Mouse (Mus musculus) bone marrow macrophage, adult 2 months (primary cell): ENCODE measurements at regions not wholly inside any gene's neighbourhood (a gene's known extent, or its start where the extent isn't known, plus 50 kb on each side); places are given as distances from the start of the nearest gene placed in this dataset.
A peak's percentile ranks its signal among the peaks of the same experiment; 100 is the strongest.

Source experiments
- H3K27ac ChIP-seq: 2 replicates; pipeline ENCODE4 v1.5.1; 2012; ENCODE audit warnings: low read depth, low read length; ENCODE audit not compliant: insufficient read depth
- H3K4me1 ChIP-seq: 2 replicates; pipeline ENCODE4 v1.6.1; 2012; ENCODE audit warnings: low read length; ENCODE audit not compliant: control insufficient read depth, insufficient read depth
- H3K4me3 ChIP-seq: 2 replicates; pipeline ENCODE4 v1.5.1; 2012; ENCODE audit warnings: mild to moderate bottlenecking, low read length, moderate library complexity; ENCODE audit not compliant: insufficient read depth
- CTCF ChIP-seq: IDR thresholded peaks from 2 replicates; pipeline ENCODE4 v1.5.1; 2012; ENCODE audit warnings: low read depth, mild to moderate bottlenecking, low read length, moderate library complexity
- POLR2A ChIP-seq: IDR thresholded peaks from 2 replicates; pipeline ENCODE4 v1.6.1; 2012; ENCODE audit warnings: mild to moderate bottlenecking, low read depth, low read length, borderline replicate concordance

DNA sequence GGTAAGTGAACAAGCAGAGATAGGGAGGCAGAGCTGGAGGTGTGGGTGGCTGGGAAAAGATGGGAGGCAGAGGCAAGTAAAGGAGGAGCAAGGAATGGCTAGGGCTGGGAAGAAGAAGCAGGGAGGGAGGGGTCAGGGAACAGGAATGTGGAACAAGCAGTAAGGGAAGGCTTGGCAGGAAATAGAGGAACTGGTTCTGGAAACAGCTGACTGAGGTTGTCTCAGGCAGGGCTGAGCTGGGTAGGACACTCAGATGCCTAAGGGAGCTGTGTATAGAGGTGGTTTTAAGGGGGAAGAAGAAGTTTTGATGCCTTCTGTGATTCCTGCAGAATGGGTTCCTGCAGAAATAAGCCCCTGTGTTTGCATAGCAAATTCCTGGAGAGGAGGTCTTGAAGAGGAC, 92.7 kb downstream of the Nucb2 start:
- TF ChIP-seq CTCF (no peak), POLR2A (no peak)
- Histone ChIP-seq H3K4me3 (no peak overlapping the region), H3K27ac (no peak overlapping the region), H3K4me1 (peaks cover 10% of the 10 kb centered on the region)

DNA sequence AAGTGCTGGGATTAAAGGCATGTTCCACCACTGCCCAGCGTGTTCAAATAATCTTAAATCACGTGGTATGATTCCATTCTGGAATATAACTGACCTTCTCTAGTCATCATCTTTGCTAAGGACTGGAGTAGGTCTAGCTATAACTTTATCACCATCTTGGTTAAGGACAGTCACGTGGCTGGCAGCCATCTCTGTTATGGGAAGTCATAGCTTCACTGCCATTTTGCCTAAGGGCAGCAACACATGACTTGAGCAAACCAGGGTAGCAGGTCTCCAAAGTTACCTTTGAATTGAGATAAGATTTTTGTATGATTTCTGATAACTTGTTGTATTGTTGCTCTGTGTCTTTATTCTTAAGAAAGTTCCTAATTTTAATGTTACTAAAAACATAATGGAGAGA, 96.2 kb downstream of the Nucb2 start:
- peaks cover 20% of the 10 kb centered on the region for H3K4me1 ChIP-seq
- no peak for TF ChIP-seq CTCF
- no peak for TF ChIP-seq POLR2A
- H3K27ac ChIP-seq: no peak overlapping the region
- H3K4me3 ChIP-seq: no peak overlapping the region

DNA sequence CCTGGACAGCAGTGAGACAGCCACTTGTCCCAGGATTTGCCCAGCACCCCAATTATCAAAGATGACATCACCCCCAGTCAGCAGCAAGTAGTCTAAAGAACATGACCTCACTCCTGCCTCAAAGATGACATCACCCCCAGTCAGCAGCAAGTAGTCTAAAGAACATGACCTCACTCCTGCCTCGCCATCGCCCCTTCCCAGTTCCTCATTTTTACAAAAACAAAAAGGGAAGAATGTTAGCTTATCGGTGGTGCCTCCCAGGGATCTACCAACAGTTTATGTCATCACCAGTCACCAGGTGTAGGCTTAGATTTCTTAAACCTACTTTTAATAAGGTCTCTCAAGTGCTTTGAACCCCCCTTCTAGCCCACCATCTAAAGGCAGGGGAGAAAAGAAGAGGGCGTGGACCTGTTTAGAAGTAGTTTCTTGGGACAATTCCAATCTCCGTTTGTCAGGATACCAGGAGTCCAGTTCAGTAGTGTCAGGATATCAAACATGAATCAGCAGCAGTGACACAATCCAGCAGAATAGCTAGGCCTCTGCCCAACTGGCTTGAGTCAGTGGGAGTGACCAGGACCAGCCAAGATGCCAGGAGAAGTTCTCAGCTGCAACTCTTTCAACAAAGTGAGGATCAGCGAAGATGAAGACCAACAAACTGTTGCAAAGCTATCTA, 99.1 kb downstream of the Nucb2 start:
- Histone ChIP-seq H3K4me3 (no peak overlapping the region), H3K27ac (no peak overlapping the region), H3K4me1 (peaks cover 21% of the 10 kb centered on the region)
- no peak for TF ChIP-seq POLR2A
- no peak for TF ChIP-seq CTCF

DNA sequence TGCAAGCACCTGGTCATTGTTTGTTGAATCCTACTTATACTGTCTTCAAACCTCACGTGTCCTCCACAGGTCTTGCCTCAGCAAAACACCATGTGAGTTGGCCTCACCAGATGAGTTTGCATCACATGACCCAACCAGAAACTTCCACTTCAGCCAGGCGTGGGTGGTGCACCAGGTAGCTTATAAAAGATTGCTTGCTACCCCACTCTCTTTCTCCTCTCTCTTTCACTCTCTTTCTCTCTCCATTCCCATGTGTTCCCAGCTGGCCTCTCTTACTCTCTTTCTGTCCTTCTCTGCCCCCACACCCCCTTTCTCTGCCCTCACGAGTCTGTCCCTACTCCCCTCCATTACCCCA, 99.6 kb downstream of the Nucb2 start:
- TF ChIP-seq POLR2A (no peak), CTCF (no peak)
- peaks cover 21% of the 10 kb centered on the region for H3K4me1 ChIP-seq
- H3K4me3 ChIP-seq: no peak overlapping the region
- no peak overlapping the region for H3K27ac ChIP-seq

DNA sequence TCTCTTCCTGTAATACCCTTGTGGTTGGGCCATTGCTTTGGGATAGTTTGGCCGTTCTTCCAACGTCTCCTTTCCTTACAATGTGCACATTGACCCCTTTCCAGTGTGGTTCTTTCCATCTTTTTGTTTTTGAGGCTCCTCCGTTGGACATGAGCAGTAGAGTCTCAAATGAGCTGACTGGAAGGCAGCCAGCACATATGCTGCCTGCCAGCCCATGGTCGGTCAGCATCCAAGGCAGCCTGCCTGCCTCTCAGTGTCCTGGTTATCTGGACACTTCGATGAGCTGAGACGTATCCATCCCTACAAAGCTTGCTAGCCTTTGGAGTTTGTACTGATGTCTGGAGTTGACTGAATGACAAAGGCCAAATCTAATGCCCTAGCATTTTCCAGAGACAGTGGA, 102.1 kb downstream of the Nucb2 start:
- TF ChIP-seq POLR2A (no peak), CTCF (no peak)
- H3K4me1 ChIP-seq: peaks cover 21% of the 10 kb centered on the region
- H3K4me3 ChIP-seq: no peak overlapping the region
- H3K27ac ChIP-seq: no peak overlapping the region

DNA sequence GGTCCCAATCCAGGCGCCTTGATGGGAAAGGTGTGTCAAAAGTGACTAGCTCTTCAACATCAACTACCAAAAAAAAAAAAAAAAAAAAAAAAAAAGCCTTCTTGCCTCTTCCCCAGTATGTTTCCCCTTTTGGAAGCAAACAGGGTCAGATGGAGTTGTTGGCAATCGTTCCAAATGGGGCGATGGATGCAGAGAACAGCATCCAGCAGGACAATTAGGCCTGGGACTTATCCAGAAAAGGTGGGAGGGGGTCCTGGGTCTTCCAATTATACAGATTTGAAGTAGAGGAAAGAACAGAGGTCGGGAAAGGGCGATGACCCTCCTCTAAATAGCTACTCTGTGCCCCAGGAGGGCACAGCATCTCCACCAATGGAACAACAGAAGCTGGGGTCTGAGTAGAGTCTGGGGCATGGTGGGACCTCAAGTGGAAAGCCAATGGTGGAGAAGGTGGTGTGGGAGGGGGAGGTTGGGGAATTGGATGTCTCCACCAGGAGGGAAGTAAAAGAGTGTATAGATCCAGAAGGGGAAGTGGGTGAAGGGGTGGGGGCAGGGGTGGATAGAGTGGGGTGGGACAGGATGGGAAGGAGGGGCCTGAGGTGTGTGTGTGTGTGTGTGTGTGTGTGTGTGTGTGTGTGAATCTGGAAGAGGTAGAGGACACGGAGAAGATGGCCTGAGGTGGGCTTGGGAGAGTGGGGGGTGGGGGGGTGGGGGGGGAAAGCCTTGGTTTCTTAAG, 102.7 kb downstream of the Nucb2 start:
- TF ChIP-seq CTCF (peak; percentile 25; the same call in 1 of the 2 replicates), POLR2A (no peak)
- peaks cover 21% of the 10 kb centered on the region for H3K4me1 ChIP-seq
- H3K4me3 ChIP-seq: no peak overlapping the region
- H3K27ac ChIP-seq: no peak overlapping the region

DNA sequence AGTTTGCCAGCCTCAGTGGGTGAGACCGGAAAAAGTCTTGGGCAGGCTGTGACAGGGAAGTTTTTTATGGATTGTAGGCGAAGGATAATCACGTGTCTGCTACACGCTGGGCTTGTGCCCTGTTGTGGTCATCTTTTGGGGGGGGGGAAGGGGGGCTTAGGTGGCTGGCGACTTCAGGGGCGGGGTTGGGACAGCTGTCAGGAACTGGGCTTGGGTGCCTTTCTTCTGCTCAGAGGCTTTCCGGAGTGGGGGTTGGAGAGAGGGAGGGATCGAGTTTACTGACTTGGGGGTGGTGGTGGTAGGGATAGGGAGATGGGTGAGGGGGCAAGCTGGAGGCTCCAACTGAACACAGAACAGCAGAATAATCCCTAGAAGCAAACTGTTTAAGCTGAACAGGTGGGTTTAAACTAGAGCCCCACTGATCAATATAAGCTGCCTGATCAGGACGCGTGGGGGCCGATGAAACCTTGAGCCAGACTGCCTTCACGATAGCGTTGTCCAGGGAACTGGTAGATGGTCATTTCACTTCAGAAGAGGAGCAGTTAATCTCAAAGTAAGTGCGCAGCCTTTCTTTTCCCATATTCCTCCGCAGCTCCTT, 103.6 kb downstream of the Nucb2 start:
- H3K4me3 ChIP-seq: peak overlapping the region; percentile 50
- no peak for TF ChIP-seq POLR2A
- no peak for TF ChIP-seq CTCF
- H3K4me1 ChIP-seq: peaks cover 21% of the 10 kb centered on the region
- H3K27ac ChIP-seq: no peak overlapping the region

DNA sequence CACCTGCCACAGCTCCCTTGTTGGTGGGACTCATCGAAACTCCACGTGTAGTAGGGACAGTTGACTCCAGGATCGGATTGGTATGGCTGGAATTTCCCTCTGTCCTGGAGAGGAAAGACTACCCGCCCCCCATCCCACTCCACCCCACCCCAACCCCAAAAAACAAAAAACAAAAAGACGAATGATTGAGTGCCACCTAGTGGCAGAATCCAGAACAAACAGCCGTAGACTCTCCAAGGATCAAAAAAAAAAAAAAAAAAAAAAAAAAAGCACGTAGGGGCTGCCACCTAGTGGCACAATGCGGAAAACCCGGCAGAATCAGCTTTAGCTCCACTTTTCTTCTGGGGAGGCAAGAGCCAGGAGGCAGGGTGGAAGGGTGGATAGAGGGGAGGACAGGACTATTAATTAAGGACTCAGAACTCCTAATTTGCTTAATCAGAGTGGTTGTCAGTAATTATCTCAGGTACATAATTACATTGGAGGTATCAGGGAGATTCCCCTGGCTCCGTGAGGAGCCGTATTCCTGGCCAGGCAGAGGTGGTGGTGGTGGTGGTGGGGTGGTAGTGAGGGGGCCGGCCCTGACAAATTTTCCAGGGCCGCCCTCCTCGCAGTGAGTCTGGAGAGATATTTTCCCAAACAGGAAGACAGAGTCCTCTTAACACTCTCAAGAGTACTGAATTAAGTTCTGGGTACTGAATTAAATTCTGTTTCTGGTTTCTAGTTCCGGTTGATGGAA, 104.3 kb downstream of the Nucb2 start:
- TF ChIP-seq POLR2A (no peak), CTCF (peak; percentile 99)
- H3K27ac ChIP-seq: no peak overlapping the region
- peak overlapping the region; percentile 50 for H3K4me3 ChIP-seq
- peaks cover 18% of the 10 kb centered on the region for H3K4me1 ChIP-seq

DNA sequence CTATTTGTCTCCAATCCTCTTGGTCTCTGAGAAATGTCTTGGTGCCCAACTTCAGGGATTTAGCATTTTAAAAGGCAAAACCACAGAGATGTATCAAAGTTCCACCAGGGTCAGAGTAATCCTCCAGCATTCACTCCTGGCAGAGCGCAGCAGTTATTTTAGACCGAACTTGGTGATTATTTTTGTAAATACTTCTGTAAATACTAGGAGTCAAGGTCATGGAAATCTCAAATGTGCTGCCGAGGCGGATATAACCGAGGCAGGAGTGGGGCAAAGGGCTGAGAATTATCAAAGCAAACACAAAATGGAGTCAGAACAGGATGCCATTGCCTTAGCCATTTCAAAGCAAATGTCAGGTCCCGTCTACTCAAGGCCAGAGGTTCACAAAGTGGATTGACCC, 105.2 kb downstream of the Nucb2 start:
- Histone ChIP-seq H3K4me1 (peaks cover 10% of the 10 kb centered on the region), H3K27ac (no peak overlapping the region), H3K4me3 (no peak overlapping the region)
- TF ChIP-seq POLR2A (no peak), CTCF (no peak)
